Mouse (Mus musculus) cerebral cortex, adult 2 months (tissue): ENCODE results near the gene Chic2.

Source experiments
- WGBS: fragments of 180-500 bp; shearing (Covaris S2); methylation state at CpG from one replicate; pipeline ENCODE4 v1.1.7; 2018; 5-methylcytosine and 5-hydroxymethylcytosine counted together

The Chic2 gene

DNA sequence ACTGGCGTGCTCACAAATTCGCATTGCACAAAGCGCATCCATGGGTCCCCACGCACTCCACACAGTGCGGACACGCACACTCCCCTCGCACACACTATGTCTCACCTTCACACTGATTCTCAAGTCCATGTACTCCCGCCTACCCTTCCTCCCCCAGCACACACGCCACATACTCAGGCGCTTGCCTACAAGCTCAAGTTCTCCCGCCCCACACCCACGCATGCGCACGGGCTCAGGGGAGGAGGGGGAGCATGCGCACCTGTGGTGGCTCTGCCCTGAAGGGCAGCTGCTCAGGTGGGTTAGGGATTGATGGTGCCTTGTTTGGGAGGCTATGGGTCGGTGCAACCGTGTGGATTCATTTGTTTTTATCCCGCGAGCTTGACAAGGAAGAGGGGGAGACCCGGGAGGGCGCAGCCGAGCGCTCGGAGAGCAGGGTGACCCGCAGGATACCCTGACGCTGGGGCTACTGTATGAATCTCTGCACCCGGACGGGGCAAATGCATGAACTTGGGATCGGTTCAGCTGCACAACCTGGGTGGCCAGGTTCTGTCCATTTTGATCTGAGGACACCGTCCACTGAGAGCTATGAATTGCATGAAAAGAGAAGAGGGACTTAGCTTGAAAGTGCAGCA is 22.7 kb upstream of the Chic2 start:
- 3% methylated on average over 30 of the region's 30 CpGs for WGBS

DNA sequence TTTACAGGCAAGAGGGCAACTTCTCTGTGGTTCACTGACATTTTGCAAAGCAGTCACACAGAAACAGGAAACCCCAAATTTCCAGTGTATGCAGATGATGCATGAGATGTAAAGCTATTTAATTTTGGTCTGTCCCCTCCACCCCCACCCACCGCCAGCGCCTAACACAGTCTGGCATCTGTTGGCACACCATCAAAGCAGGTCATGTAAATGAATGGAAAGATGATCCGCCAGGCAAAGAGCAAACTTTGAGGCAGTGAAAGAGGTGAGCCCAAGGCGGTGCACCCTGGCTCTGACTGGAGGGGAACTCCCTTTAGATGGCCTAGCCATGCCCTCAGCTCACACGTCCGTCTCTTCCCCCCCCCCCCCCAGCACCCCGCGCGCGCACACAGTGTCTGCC is 22.1 kb upstream of the Chic2 start:
- WGBS, result 9% methylated on average over 10 of the region's 10 CpGs

DNA sequence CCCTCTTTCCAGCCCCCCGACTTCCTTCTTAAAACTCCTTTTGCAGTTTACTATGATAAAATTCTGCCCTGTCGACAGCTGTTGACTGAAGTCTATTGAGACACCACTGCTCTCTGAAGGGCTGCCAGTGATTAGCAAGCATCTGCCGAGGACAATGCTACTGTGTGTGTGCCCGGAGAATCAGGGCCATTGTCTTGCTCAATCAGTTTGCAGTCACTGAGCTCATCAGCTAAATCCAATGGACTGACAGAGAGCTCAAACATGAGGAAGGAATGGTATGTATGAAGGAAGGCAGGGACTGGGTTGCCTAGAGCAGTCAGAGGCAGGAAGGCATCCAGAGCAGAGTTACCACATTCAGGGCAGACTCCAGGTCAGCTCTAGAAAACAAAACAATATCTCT is 18.6 kb upstream of the Chic2 start:
- 54% methylated on average over 4 of the region's 4 CpGs for WGBS

DNA sequence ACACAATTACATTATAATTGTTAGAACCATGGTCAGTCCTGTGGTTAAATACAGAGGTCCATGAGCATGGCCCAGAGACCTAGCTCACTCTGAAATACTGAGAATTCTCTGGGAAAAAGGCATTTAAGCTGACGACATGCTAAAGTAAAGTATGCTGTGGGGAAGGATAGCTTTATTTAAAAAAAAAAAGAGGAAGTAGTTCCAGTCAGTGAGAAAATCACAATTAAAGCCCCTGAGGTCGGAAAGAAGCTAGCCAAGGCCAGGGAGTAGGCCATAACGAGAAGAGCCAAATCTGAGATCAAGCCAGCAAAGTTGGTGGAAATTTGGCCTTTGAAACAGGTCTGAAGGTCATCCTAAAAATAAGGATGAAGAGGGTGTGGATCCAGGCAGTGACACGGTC is 6.5 kb upstream of the Chic2 start:
- WGBS, result 86% methylated on average over 4 of the region's 4 CpGs

DNA sequence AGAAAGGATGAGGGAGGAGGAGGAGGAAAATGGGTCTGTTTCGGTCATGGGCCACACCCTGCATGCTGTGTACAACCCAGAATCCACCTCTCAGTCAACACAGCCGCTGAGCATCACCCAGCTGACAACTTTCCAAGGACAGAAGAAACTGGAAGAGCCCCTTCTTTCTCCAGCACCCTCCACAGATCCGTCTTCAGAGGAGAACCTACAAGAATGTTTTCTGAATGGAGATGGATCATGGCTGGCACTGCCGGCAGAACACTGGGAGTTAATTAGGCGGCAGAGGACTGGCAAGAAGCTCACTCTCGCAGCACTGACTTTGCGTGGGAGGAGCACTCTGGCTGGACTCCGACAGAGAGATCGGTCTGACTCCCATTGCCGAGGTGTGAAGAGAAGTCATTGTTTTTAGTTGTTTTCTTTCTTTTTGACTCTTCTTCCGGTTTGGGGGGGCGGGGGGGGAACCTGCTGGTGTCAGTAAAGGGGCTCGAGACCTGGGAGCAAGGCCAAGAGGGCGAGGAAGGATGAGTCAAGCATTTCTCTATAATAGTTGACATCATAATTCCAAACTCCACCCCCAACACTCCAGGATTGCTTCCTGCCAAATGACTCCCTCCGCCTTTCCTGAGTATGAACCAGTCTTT is 2.2 kb upstream of the Chic2 start:
- 28% methylated on average over 15 of the region's 15 CpGs for WGBS

DNA sequence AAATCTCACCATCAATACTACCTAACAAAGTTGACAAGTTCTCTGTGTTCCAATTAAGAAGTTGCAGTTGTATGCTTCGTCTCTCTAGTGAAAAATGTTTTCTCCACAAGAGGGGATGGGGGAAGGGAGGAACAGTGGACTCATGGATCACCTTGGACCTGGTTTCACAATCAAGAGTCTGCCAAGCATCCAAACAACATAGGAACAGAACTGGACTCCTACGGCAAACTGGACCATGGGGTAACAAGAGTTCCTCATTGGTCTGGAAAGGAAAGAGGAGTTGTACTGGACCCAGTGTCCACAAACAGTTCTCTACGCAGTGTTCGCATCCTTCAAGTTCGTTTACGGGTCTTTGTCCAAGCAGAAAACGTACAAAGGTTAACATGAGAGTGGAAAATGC is 797 bp upstream of the Chic2 start:
- 84% methylated on average over 7 of the region's 7 CpGs for WGBS

DNA sequence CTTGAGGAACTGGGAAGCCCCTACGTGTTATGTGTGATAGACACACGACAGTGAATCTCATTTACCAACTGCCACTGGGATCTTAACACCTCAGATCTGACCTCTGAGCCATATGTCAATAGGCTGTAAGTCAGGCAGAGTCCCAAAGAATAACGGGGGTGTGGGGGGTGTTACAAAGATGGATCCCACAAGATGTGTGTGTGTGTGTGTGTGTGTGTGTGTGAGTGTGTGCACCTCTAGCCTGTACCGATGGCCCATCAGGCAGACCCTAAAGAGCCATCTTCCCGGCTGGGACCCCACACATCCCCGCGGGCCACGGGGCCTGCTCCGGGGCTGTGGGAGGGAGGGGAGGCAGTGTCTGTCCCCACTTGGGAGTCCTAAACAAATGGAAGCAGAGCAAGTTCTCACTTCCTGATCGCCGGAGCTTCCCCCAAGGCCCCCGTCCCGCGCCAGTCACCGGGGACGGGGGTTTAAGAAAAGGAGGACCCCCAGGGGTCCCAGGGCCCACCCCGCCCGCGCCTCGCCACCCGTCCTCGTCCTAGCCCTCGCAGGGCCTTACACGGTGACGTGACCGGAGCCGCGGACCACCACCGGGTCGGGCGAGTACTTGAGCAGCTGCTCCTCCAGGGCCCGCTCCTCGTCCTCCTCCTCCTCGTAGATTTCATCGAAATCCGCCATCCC is 813 bp downstream of the Chic2 start:
- under 1% methylated on average over 36 of the region's 36 CpGs for WGBS

DNA sequence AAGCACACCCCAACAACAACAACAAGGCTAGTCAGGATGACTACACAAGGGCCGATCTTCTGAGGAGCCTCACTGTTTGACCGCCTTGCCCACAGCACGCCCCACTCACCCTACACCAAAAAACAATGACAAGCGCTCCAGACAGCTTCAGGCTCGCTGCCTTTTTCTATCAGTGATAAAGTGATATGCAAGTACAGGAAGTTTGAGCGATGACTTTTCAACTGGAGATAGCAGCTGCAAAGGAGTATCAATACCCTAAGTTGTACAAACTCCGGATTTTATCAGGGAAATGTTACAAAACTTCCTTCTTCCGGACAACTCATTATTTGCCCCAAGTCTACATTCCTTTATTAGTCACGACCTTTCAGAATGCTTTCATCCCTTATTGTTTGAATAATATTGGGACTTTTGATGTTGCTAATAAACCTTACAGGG is 1.5 kb downstream of the Chic2 start:
- WGBS, result 29% methylated on average over 9 of the region's 9 CpGs

DNA sequence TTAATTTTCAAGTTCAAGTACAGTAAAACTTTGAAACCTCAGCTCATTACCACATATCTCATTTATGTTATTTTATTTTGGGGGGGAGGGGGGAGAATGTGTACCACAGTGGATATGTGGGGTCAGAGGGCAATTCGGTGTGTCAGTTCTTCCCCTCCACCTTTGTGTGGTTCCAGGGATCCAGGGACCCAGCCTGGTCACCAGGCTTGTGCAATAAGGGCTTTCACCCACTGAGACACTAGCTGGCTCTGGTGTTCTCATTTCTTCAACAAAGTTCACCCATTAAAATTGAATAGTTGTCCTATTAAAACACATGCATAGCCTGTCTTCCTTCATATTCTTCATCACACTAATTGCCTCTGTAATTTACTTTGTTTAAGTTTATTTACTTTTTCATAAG is 5.3 kb downstream of the Chic2 start:
- WGBS, result 93% methylated on average over 1 of the region's 1 CpGs

DNA sequence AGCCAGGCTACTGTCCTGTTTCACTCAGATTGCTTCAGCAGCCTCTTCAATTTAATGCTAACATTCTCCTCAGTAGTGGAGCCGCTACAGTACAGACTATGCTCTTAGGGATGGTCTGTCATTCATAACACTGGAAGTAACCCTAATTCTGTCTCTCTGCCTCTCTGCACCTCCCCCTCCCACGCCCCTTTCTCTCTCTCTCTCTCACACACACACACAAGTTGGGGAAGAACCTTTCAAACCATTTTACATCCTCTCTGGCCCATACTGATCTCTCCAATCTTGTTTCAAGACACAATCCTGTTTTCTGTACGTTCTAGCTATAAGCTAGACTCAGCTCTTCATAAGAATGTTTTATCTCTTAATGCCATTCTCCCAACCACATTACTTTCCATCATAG is 9.1 kb downstream of the Chic2 start:
- WGBS, result 92% methylated on average over 3 of the region's 3 CpGs

DNA sequence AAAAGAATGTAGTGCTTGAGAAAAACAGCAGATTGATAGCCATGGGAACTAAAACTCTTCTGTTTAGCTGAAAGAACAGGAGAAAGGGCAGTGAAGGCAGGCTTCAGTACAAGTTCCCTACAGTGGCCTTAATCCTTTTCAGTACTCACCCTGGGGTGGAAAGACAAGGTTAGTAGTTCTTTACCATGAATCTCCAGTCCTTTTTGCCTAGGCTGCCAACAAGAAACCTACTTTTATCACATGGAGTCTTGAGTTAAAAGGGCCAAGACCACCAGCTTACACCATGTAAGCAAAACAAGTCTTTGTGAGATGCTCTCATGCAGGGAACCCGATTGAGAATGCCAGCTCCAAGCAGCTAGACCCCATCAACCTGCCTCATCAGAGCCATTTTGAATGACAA is 29.8 kb downstream of the Chic2 start:
- 76% methylated on average over 1 of the region's 1 CpGs for WGBS

DNA sequence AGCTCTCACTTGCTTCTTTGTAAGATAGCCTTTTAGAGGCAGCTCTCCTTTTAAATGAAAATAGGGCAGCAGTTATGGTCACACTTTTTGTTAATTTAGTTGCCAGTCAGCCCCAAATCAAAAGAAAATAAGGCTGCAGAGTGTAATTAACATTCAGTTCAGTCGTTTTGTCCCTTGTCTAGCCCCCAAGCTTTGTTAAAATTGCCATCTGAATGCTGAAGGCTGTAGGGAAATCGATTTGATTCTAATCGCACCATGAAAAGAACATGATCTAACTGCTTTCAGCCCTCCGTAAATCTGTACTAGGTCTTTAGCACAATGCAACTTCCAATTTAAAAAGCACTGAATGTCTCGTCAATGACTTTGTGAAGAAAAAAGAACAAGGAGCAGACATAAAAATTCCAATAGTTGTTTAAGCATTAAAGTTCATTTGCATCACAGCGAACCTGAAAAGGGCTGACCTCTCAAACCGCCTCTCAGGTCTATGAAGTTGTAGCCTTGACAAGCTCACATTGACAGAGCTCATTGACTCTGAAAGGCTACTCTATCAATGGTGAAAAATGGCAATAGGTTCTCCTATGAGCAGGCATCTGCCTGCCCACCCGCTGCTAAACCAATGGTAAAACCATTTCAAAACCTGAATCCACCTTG is 31.7 kb downstream of the Chic2 start:
- 65% methylated on average over 8 of the region's 8 CpGs for WGBS

DNA sequence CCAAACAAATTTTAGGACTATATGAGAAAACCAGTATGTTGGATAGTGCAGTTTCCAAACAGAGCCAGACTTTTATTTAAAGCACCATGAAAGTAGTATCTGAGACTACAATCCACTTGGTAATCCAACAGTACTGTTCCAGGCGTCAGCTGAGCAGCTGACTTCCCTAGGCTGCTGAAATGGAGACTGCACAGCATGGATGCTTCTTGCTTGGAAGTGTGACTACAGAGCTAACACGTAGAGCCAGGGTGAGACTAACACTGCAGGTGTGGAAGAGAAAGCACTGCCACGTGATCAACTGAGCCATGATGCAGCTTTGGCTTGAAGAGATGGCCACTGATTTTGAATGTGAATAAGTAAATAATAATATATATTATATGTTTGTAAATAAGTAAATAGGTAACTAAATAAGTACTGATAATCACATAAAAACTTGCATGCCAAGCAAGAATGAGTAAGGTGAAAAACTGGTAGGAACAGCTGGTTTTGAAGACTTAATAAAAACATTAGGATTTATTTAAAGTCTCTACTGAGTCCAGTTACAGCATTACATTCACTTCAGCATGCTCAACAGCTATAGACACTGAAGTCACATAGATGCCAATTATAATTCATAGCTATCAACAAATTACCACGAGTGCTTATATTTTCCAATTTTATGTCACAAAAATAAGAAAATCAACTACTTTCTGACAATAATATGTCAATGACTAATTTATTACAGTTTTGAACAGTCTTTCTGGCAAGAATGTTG is 32.4 kb downstream of the Chic2 start:
- 67% methylated on average over 4 of the region's 4 CpGs for WGBS

DNA sequence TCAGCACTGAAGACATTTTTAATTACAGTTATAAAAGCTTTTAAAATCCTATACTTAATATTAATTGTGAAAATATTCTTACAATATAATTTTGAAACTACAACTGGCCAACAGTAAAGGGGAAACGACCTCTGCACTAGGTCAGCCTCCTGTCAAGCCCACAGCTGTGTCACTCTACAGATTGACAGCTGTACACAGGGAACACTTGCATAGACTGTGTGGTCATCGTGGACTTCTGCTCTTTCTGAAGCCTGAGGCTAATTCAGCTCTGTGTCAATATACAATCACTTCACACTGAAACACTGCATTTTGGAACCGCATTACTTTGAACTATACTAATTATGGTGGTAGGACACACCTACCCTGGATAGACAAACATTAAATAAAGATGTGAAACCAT is 39.8 kb downstream of the Chic2 start:
- 70% methylated on average over 3 of the region's 3 CpGs for WGBS

DNA sequence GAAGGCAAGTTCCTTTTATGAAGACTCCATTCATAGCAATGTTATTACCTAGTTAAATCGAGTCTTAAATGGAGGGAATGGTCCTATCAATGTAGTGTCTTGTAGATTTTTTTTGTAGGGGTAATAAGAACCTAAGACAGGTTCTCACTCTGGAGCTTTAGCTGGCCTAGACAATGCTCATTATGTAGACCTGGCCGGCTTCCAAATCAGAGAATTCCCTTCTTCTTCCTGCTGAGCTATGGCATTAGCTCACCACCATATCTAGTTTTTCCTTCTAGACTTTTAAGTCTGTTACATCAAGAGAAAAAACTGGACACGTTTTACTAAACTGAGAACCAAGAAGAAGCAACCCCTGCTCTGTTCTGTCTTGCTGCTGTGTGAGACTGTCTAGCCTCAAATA is 42.5 kb downstream of the Chic2 start:
- WGBS, result 72% methylated on average over 3 of the region's 3 CpGs

DNA sequence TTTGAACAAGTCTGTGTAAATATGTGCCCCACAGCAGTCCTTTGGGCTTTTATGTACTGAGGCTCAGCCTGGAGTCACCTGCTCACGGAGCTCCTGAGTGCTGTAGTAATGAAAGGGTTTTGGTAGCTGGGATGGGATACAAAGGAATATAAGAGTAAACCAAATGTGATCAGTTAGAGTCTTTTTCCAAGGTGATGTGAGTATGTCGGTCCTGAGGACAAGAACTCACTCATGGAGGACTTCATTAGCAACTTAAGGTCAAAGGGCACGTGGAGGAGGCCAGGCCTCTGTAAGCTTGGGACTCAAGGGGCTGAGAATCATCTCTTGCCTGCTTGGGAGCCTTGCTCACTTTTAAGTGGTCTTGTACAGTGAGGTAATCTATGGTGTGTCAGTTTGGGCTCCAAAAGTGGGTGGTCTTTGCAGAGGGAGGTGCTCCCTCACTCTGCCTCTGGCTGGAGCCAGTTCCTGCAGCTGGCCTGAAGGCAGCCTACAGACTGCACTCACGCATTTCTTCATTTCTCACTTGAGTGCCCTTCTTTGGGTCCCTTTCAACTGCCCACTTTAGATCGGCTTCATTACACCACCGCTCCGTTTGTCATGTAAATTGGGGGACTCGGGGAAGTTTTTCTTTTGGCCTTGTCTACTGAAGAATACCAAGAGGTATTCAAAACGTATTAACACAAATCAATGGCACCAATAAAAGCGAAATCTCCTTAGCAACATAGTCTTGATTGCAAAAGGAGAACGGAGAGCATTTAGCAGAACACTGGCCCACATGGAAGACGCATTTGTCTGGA is 45.7 kb downstream of the Chic2 start:
- WGBS, result 58% methylated on average over 12 of the region's 12 CpGs

DNA sequence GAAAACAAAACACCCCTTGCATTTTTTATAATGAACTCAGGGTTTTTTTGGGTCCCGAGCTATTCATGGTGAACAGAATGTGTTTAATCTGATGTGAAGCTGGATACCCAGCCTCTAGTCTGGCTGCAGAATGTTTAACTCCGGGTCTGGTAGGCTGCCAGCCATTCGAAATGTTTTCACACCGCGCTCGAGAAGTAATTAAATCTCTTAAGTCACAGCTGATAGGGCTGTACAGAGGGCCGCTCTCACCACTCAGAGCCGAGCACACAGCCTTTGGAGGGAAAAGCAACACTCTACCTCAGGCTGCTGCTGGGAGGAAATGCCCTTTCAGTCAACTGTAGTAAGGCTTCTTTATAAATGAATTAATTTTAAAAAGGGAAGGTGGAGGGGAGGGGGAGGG is 49.6 kb downstream of the Chic2 start:
- WGBS, result 18% methylated on average over 8 of the region's 8 CpGs

DNA sequence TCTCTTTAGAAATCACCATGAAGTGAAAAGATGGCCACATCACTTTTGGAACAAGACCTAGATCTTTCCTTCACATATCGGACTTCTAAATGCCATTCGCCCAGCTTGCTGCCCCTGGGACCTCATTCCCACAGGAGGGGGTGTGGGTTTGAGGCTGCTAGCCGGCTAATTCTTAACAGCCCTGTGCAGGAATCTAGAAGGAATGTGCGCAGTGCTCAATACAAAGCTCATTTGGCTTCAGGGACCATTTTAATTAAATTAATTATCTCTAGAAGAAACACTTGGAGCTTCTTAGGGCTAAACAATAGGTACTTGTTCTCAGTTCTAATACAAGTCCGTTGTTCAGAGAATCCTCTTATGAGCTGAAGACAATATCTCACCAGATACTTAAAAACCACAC is 60.5 kb downstream of the Chic2 start:
- WGBS, result 58% methylated on average over 5 of the region's 5 CpGs

DNA sequence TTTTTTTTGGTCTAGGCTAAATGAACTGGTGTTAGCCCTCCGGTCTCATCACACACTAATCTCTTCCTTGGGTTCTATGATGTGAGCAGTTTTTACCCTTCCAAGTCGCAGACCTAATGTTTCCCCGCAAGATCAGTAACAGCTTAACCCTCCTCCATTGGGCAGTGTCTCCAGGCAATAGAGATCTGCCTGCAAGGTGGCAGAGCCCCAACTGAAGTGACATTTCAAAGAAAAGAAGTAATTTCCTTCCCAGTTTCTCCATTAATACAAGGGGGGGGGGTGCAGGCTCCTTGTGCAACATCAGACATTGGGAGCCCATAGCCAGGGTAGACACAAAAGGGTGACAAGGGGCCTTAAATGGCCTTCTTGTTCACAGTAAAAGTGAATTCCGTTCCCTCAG is 64.0 kb downstream of the Chic2 start:
- WGBS, result 81% methylated on average over 4 of the region's 4 CpGs

DNA sequence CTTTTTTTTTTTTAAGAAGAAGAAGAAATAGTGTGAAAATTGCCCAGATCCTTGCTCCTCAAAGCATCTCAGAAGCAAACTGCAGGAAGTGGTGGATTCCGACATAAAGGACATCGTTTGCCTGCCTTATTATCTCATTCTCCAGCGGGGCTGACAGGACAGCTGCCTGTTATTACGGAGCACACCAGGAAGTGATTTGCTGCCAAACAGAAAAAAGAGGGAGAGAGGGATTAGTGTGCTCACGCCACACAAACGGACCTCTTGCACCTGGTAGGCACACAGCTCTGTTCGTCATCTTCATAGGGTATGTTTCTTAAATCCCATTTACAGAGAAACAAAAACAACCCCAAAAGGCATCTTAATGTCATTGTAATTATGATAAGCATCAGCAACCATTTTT is 64.4 kb downstream of the Chic2 start:
- WGBS, result 47% methylated on average over 7 of the region's 7 CpGs

DNA sequence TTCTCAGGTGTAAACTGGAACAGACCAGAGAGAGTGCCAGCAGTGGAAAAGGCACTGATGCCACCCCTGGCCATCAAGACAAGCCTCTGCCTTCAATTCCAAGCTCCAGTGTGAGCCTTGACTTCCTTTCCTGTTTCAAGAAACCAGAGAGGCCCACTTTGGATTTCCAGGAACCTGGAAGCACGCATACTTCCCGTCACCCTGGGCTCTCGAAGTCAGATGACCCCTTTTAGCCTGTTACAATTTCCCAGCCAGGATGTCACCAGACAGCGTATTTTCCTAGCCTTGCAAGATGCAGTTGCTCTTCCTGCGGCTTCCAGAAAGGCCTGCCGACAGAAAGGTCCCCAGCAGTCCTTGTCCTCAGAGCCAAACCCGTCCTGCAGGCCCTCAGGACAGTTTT is 65.0 kb downstream of the Chic2 start:
- WGBS, result 62% methylated on average over 7 of the region's 7 CpGs
